Mouse (Mus musculus) bone marrow macrophage, adult 2 months (primary cell): Measurements from ENCODE around the gene Haghl. TPM values are rescaled to one million over a fixed set of nuclear protein-coding genes. Genes with fewer than 3 reads are reported as not detected.

Experiments used
- H3K27ac ChIP-seq: 2 replicates; pipeline ENCODE4 v1.5.1; 2012; ENCODE audit warnings: low read depth, low read length; ENCODE audit not compliant: insufficient read depth
- H3K4me1 ChIP-seq: 2 replicates; pipeline ENCODE4 v1.6.1; 2012; ENCODE audit warnings: low read length; ENCODE audit not compliant: control insufficient read depth, insufficient read depth
- H3K4me3 ChIP-seq: 2 replicates; pipeline ENCODE4 v1.5.1; 2012; ENCODE audit warnings: mild to moderate bottlenecking, low read length, moderate library complexity; ENCODE audit not compliant: insufficient read depth
- CTCF ChIP-seq: IDR thresholded peaks from 2 replicates; pipeline ENCODE4 v1.5.1; 2012; ENCODE audit warnings: low read depth, mild to moderate bottlenecking, low read length, moderate library complexity
- POLR2A ChIP-seq: IDR thresholded peaks from 2 replicates; pipeline ENCODE4 v1.6.1; 2012; ENCODE audit warnings: mild to moderate bottlenecking, low read depth, low read length, borderline replicate concordance
- polyA plus RNA-seq: library from polyadenylated mRNA; stranded (reverse); fragments of >200 nt; gene quantifications from 2 replicates; pipeline ENCODE4 v1.2.4, GENCODE M21; 2012; ENCODE audit not compliant: missing spikeins, insufficient read depth, insufficient read length

The Haghl gene
- polyA plus RNA-seq, 1 experiment, result 31.0 TPM

DNA sequence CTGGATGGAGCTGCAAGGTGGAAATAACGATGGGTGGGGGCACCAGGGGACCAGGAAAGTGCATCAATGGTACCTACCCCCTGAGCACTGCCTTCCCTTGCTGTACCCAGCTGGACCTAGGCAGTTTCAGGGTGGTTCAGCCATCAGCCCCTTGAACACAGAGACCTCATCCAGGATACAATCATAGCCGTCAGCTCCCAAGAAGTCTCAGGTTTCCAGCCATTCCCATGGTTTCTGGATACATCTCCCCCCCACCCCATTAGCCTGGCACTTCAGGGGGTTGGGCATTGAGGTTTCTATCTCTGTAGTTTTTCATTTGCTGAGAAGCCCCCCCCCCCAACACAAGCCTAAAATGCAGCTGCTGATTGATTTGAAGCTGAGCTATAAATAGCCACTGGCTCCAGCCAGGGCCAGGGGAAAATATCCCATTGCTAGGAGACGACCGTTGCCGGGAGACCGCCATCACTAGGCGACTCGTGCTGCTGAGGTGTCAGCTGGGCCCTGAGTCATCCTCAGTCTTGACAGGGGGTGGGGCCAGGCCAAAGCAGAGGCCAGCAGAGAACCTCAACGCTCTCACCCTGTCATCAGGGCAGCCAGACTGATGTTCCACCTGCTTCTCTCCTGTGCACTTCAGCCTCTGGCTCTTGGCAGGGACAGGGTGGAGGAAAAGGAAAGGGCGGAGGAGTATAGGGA lies 17.5 kb upstream of the Haghl start:
- no peak overlapping the region for H3K27ac ChIP-seq
- H3K4me3 ChIP-seq, result no peak overlapping the region
- TF ChIP-seq CTCF (no peak), POLR2A (no peak)
- H3K4me1 ChIP-seq, result no peaks in the 10 kb centered on the region

GRCm38 (mm10) chr17:25801029-25801428 lies 15.6 kb upstream of the Haghl start:
- H3K27ac ChIP-seq, result no peak overlapping the region
- peaks cover 4% of the 10 kb centered on the region; the same call in 1 of the 2 replicates for H3K4me1 ChIP-seq
- TF ChIP-seq CTCF, result peak; percentile 55
- TF ChIP-seq POLR2A, result no peak
- no peak overlapping the region for H3K4me3 ChIP-seq

DNA sequence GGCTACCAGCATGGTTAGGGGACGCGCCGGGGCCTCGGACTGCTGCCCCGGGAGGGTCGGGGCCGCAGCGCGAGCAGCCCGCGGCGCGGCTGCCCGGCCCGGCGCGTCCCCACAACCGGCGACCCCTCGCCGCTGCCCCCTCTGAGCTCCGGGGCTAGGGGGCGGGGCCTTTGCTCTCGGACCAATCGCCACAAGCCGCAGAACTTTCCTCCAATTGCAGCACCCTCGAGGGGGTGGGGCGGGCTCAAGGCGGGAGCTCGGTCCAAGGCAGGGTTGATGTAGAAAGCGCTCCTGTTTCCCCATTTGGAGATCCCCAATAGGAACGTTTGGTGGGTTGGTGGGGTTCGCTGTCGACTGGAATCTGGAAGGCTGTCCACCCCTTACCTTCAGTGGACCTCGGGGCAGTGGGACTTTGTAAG lies 11.5 kb upstream of the Haghl start, which contains the start of gene Metrn:
Gene Metrn, minus strand, starts transcription at position 186 of the 419 bp plus-strand sequence.
- TF ChIP-seq POLR2A (no peak), CTCF (no peak)
- Histone ChIP-seq H3K4me1 (peaks cover 15% of the 10 kb centered on the region), H3K4me3 (peak within 1 kb of the TSS; percentile 89), H3K27ac (no peak within 1 kb of the TSS)

- Histone ChIP-seq H3K27ac (no peak overlapping the region), H3K4me1 (peaks cover 17% of the 10 kb centered on the region), H3K4me3 (peak overlapping the region; percentile 89)
- no peak for TF ChIP-seq CTCF
- TF ChIP-seq POLR2A, result no peak
These were observed 10.8 kb upstream of the Haghl start for GRCm38 (mm10) chr17:25796211-25796771.

DNA sequence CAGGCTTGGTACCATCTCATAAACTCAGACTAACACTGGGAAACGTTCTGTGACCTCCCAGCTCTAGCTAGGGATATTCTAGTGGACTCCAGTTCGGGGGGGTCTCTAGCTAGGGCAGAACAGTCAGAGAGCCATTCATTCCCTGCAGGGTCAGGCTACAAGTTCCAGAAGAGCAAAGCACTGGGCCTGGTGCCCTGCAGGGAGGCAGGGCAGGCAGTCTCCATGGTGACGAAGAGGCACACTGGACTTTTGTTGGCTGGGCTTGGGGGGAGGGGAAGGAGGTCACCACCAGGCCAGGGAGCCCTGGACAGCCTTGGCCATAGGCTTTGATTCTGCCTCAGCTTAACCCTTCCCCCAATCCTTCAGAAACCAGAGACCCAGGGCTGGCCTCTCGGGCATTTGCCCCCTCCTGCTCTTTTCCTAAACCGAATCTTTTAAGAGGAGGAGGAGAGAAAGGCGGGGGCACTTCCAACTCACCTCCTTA lies 10.2 kb upstream of the Haghl start, which contains the start of gene AC134908.4:
Gene AC134908.4, minus strand, starts transcription at position 51 of the 484 bp plus-strand sequence.
- TF ChIP-seq POLR2A (no peak), CTCF (no peak)
- Histone ChIP-seq H3K4me1 (peaks cover 23% of the 10 kb centered on the region), H3K4me3 (peak within 1 kb of the TSS; percentile 89), H3K27ac (no peak within 1 kb of the TSS)

- no peak for TF ChIP-seq CTCF
- no peak for TF ChIP-seq POLR2A
- peaks cover 23% of the 10 kb centered on the region for H3K4me1 ChIP-seq
- H3K4me3 ChIP-seq, result no peak overlapping the region
- H3K27ac ChIP-seq, result no peak overlapping the region
These were observed 9.5 kb upstream of the Haghl start for GRCm38 (mm10) chr17:25794998-25795397.

- no peak overlapping the region for H3K4me3 ChIP-seq
- peaks cover 23% of the 10 kb centered on the region for H3K4me1 ChIP-seq
- TF ChIP-seq POLR2A (no peak), CTCF (no peak)
- no peak overlapping the region for H3K27ac ChIP-seq
These were observed 8.7 kb upstream of the Haghl start for GRCm38 (mm10) chr17:25794197-25794596.

- peak within 1 kb of the TSS; percentile 84 for H3K27ac ChIP-seq
- H3K4me1 ChIP-seq, result peaks cover 23% of the 10 kb centered on the region
- peak within 1 kb of the TSS; percentile 68 for H3K4me3 ChIP-seq
- no peak for TF ChIP-seq CTCF
- TF ChIP-seq POLR2A, result no peak
These were observed 7.1 kb upstream of the Haghl start, which contains the start of gene Fam173a for GRCm38 (mm10) chr17:25792615-25793014. Gene Fam173a (minus strand): TSS chr17:25792901.

- TF ChIP-seq POLR2A, result no peak
- no peak for TF ChIP-seq CTCF
- Histone ChIP-seq H3K4me1 (peaks cover 19% of the 10 kb centered on the region), H3K4me3 (peak overlapping the region; percentile 68), H3K27ac (peak overlapping the region; percentile 84)
These were observed 6.5 kb upstream of the Haghl start for GRCm38 (mm10) chr17:25791843-25792527.

- H3K4me3 ChIP-seq, result peak overlapping the region; percentile 68
- peak overlapping the region; percentile 84; the same call in 1 of the 2 replicates for H3K27ac ChIP-seq
- peaks cover 19% of the 10 kb centered on the region for H3K4me1 ChIP-seq
- TF ChIP-seq CTCF (no peak), POLR2A (no peak)
These were observed 5.9 kb upstream of the Haghl start for GRCm38 (mm10) chr17:25791320-25791842.
